Mouse (Mus musculus): ENCODE results near the gene BC034090.

- TF ChIP-seq POLR2A (IDR thresholded peaks at IDR 0.05; ENCODE audit: borderline replicate concordance, extremely low read depth, low read depth, low read length) (no peak), CTCF (IDR thresholded peaks at IDR 0.05; ENCODE audit: insufficient read depth, low read length) (peak; percentile 87)
Observed at GRCm38 (mm10) chr1:155217865-155218541, 26.2 kb downstream of the BC034090 start.

Measured in lung, adult 2 months (tissue).